Mouse (Mus musculus): ENCODE results near the gene Epha8. TPM values are rescaled to one million over a fixed set of nuclear protein-coding genes. Genes with fewer than 3 reads are reported as not detected.

The Epha8 gene
- polyA plus RNA-seq, 1 experiment from 2014 or later: 5.0 TPM

DNA sequence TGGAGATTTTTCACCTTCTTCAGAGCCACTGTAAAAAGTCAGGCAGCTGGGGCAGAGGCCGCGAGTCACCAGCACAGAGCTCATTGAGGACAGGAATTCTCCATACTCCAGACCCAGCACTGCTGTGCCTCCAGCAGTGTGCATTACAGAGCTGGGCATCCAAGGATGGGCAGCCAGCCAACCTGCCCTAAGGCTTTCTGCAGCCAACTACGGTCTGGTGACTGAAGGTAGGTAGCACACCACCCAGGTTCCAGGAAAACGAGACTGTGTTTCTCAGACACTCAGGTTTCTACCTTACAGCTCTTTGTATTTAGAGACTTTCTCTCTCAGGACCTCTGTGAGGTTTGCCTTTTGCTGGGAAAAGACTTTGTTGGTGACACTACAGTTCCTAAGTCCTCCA lies 24.3 kb upstream of the Epha8 start:
- no peak overlapping the region for H3K4me3 ChIP-seq (ENCODE audit: low read depth, low read length)
- H3K9ac ChIP-seq (ENCODE audit: low read length): no peak overlapping the region
- H3K9me3 ChIP-seq (ENCODE audit: control insufficient read depth, low read length): no peaks in the 10 kb centered on the region
- H3K4me1 ChIP-seq (ENCODE audit: control insufficient read depth, insufficient read depth, low read length): peaks cover 3% of the 10 kb centered on the region
- no peak overlapping the region for H3K4me2 ChIP-seq
- peaks cover 22% of the 10 kb centered on the region for H3K27me3 ChIP-seq (ENCODE audit: control insufficient read depth, insufficient read depth, low read length)
- no peak overlapping the region for H3K27ac ChIP-seq (ENCODE audit: low read depth, low read length)
- no peaks in the 10 kb centered on the region for H3K36me3 ChIP-seq (ENCODE audit: control insufficient read depth, insufficient read depth, low read length)
- ATAC-seq (ENCODE audit: low FRiP score) (no peak), DNase-seq (ENCODE audit: low spot score, missing footprints) (no peak)
- 81% methylated on average over 4 of the region's 4 CpGs for WGBS

- Histone ChIP-seq H3K36me3 (ENCODE audit: control insufficient read depth, insufficient read depth, low read length) (no peaks in the 10 kb centered on the region), H3K9ac (ENCODE audit: low read length) (no peak overlapping the region; the same call in 1 of the 2 replicates), H3K9me3 (ENCODE audit: control insufficient read depth, low read length) (no peaks in the 10 kb centered on the region), H3K27ac (ENCODE audit: low read depth, low read length) (no peak overlapping the region), H3K4me1 (ENCODE audit: control insufficient read depth, insufficient read depth, low read length) (peaks cover 10% of the 10 kb centered on the region), H3K4me2 (no peak overlapping the region), H3K4me3 (ENCODE audit: low read depth, low read length) (no peak overlapping the region), H3K27me3 (ENCODE audit: control insufficient read depth, insufficient read depth, low read length) (peaks cover 41% of the 10 kb centered on the region)
- ATAC-seq (ENCODE audit: low FRiP score): no peak
- WGBS: 61% methylated on average over 8 of the region's 8 CpGs
- peak; percentile 76 for DNase-seq (ENCODE audit: low spot score, missing footprints)
These were observed 20.6 kb upstream of the Epha8 start for GRCm38 (mm10) chr4:136977244-136977643.

- ATAC-seq (ENCODE audit: low FRiP score): no peak
- H3K9me3 ChIP-seq (ENCODE audit: control insufficient read depth, low read length): no peaks in the 10 kb centered on the region
- peaks cover 45% of the 10 kb centered on the region for H3K4me1 ChIP-seq (ENCODE audit: control insufficient read depth, insufficient read depth, low read length)
- no peak overlapping the region for H3K4me2 ChIP-seq
- H3K27me3 ChIP-seq (ENCODE audit: control insufficient read depth, insufficient read depth, low read length): peaks cover 63% of the 10 kb centered on the region
- whole genome bisulfite sequencing: 10% methylated on average over 6 of the region's 6 CpGs
- no peak overlapping the region for H3K4me3 ChIP-seq (ENCODE audit: low read depth, low read length)
- DNase-seq (ENCODE audit: low spot score, missing footprints): peak; percentile 95
- H3K36me3 ChIP-seq (ENCODE audit: control insufficient read depth, insufficient read depth, low read length): no peaks in the 10 kb centered on the region
- no peak overlapping the region for H3K27ac ChIP-seq (ENCODE audit: low read depth, low read length)
- H3K9ac ChIP-seq (ENCODE audit: low read length): no peak overlapping the region
These were observed 14.3 kb upstream of the Epha8 start for GRCm38 (mm10) chr4:136970939-136971338.

DNA sequence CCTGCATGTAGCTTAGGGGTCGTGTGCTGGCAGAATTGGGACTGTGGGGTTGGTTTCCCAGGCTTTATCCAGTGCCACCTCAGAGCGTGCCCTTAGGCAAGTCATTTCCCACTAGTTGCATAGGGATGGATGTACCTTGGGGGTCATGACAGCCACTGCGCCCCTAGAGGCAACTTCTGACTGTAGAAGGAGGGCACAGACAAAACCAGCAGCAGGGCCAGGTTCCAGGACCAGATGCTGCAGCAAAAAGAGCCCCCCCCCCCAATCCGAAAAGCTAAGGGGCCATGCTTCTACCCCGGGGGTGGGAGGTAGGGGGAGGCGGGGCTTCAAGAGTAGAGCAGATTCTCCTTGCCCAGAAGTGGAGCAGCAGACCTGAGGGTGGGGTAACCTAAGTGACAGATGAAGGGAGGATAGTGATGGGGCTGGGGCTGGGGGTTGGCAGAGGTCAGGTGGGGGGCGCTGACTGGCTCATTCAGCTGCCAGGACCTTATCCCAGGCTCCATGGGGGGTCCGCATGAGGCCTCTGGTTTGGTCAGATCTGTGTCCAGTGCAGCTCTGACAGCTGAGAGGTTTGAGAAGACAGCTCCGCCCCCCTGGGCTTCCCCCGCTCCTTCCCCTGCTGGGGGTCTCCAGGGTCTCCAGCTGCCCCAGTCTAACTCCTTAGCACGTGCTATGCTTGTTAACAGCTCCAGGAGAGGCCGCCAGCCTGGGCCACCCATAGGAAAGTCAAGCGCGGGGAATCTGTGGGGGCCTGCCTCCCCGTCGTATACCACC lies 13.1 kb upstream of the Epha8 start:
- Histone ChIP-seq H3K27ac (ENCODE audit: low read depth, low read length) (no peak overlapping the region), H3K36me3 (ENCODE audit: control insufficient read depth, insufficient read depth, low read length) (no peaks in the 10 kb centered on the region), H3K4me3 (ENCODE audit: low read depth, low read length) (no peak overlapping the region), H3K9ac (ENCODE audit: low read length) (no peak overlapping the region), H3K4me1 (ENCODE audit: control insufficient read depth, insufficient read depth, low read length) (peaks cover 56% of the 10 kb centered on the region), H3K4me2 (no peak overlapping the region), H3K9me3 (ENCODE audit: control insufficient read depth, low read length) (no peaks in the 10 kb centered on the region), H3K27me3 (ENCODE audit: control insufficient read depth, insufficient read depth, low read length) (peaks cover 63% of the 10 kb centered on the region)
- 33% methylated on average over 16 of the region's 16 CpGs for WGBS
- no peak for ATAC-seq (ENCODE audit: low FRiP score)
- no peak for DNase-seq (ENCODE audit: low spot score, missing footprints)

DNA sequence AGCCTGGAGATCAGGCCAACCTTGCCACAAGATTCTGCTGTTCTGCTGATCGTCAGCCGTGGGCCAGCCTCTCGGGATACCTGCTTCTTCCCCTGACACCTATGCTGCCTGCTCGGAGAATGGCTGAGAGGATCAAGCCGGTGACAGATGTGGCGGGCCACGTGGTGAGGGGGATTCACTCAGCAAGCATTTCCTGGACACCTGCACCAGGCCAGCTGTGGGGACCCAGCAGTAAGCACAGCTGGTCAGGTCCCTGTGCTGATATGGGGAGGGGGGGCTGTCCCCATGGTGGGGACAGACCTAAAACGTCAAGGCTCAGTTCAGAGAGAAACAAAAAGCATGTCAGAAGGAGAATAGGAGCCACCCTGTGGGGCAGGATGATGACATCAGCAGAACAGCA lies 12.5 kb upstream of the Epha8 start:
- no peak for DNase-seq (ENCODE audit: low spot score, missing footprints)
- Histone ChIP-seq H3K27ac (ENCODE audit: low read depth, low read length) (no peak overlapping the region), H3K9me3 (ENCODE audit: control insufficient read depth, low read length) (no peaks in the 10 kb centered on the region), H3K36me3 (ENCODE audit: control insufficient read depth, insufficient read depth, low read length) (no peaks in the 10 kb centered on the region), H3K4me2 (no peak overlapping the region), H3K9ac (ENCODE audit: low read length) (no peak overlapping the region), H3K4me1 (ENCODE audit: control insufficient read depth, insufficient read depth, low read length) (peaks cover 55% of the 10 kb centered on the region), H3K27me3 (ENCODE audit: control insufficient read depth, insufficient read depth, low read length) (peaks cover 66% of the 10 kb centered on the region), H3K4me3 (ENCODE audit: low read depth, low read length) (no peak overlapping the region)
- ATAC-seq (ENCODE audit: low FRiP score): no peak
- WGBS: 57% methylated on average over 8 of the region's 8 CpGs

- Histone ChIP-seq H3K27me3 (ENCODE audit: control insufficient read depth, insufficient read depth, low read length) (peaks cover 68% of the 10 kb centered on the region), H3K9me3 (ENCODE audit: control insufficient read depth, low read length) (no peaks in the 10 kb centered on the region), H3K4me2 (no peak overlapping the region; the same call in 1 of the 2 replicates), H3K4me3 (ENCODE audit: low read depth, low read length) (no peak overlapping the region), H3K27ac (ENCODE audit: low read depth, low read length) (peak overlapping the region; percentile 63), H3K4me1 (ENCODE audit: control insufficient read depth, insufficient read depth, low read length) (peaks cover 65% of the 10 kb centered on the region), H3K9ac (ENCODE audit: low read length) (no peak overlapping the region), H3K36me3 (ENCODE audit: control insufficient read depth, insufficient read depth, low read length) (no peaks in the 10 kb centered on the region)
- ATAC-seq (ENCODE audit: low FRiP score): no peak
- WGBS: 23% methylated on average over 9 of the region's 9 CpGs
- DNase-seq (ENCODE audit: low spot score, missing footprints): no peak
These were observed 10.9 kb upstream of the Epha8 start for GRCm38 (mm10) chr4:136967511-136967910.

DNA sequence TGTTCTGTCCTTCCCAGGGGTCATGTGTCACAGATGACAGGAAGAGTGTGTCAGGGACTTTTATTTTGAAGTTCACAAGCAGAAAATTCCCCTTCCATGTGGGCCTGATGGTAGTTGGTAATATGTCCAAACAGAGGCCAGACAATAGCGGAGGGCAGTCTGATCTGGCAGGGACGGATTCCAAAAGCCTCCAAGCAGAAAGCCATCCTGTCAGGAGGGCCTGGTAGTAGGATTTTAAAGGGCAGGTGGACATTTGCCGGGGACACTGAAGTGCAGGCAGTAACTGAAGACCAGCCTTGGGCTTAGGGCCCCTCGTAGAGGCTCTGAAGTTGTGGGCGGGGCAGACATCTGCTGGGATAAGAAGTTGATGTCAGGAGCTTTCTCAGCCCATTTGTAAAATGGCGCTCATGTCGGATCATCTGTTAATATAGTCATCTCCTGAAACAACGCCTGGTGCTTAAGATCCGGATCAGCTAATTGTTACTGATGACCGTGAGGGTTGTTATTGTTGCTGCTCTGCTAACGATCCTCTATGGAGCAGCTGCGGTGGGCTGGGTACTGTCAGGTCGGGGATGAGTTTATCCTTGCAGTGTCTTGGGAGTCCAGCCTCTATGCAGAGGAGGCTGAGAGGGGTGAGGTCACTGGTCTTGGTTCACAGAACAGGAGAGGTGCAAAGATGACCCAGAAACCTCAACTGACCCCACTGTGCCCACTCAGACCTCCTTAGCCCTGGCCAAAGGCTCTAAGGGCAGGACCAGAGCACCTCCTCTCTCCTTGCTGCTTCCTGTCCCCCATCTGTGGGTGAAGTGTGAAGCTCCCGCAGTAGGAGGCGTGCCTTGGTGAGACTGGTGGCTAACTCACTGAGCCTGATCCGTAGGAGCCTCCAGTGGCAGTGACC lies 10.1 kb upstream of the Epha8 start:
- Histone ChIP-seq H3K36me3 (ENCODE audit: control insufficient read depth, insufficient read depth, low read length) (no peaks in the 10 kb centered on the region), H3K27me3 (ENCODE audit: control insufficient read depth, insufficient read depth, low read length) (peaks cover 72% of the 10 kb centered on the region), H3K9ac (ENCODE audit: low read length) (no peak overlapping the region), H3K4me2 (no peak overlapping the region; the same call in 1 of the 2 replicates), H3K27ac (ENCODE audit: low read depth, low read length) (peak overlapping the region; percentile 63), H3K9me3 (ENCODE audit: control insufficient read depth, low read length) (no peaks in the 10 kb centered on the region), H3K4me1 (ENCODE audit: control insufficient read depth, insufficient read depth, low read length) (peaks cover 71% of the 10 kb centered on the region), H3K4me3 (ENCODE audit: low read depth, low read length) (no peak overlapping the region)
- 19% methylated on average over 16 of the region's 16 CpGs for WGBS
- DNase-seq (ENCODE audit: low spot score, missing footprints) (peak; percentile 93), ATAC-seq (ENCODE audit: low FRiP score) (peak; percentile 51; the same call in 1 of the 2 replicates)

DNA sequence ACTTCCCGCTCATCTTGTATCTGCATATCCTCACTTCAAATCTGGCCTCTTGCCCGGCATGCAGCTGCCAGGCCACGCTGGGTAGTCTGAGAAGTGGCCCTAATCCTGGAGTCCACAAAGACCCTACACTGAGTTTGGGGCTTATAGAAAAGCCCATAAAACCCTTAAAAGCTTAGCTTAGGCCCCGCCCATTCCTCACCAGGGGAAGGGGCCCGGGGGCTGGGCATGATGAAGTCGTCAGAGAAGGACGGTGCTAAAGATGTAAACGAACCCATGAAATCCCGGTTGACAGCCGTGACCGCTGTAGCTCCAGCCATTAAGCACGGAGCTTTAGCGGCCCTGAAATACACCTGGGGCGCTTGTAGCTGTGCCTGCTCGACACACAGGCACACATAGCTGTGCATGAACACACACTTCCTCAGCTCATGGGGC lies 8.4 kb upstream of the Epha8 start:
- Histone ChIP-seq H3K4me2 (0 out of 2 replicates have a peak overlapping the region, but pooled peaks have one; percentile 4), H3K4me3 (ENCODE audit: low read depth, low read length) (no peak overlapping the region), H3K27me3 (ENCODE audit: control insufficient read depth, insufficient read depth, low read length) (peaks cover 73% of the 10 kb centered on the region), H3K4me1 (ENCODE audit: control insufficient read depth, insufficient read depth, low read length) (peaks cover 67% of the 10 kb centered on the region), H3K9me3 (ENCODE audit: control insufficient read depth, low read length) (no peaks in the 10 kb centered on the region), H3K36me3 (ENCODE audit: control insufficient read depth, insufficient read depth, low read length) (no peaks in the 10 kb centered on the region), H3K27ac (ENCODE audit: low read depth, low read length) (peak overlapping the region; percentile 59), H3K9ac (ENCODE audit: low read length) (no peak overlapping the region)
- ATAC-seq (ENCODE audit: low FRiP score): peak; percentile 75
- peak; percentile 97 for DNase-seq (ENCODE audit: low spot score, missing footprints)
- WGBS: 12% methylated on average over 15 of the region's 15 CpGs

DNA sequence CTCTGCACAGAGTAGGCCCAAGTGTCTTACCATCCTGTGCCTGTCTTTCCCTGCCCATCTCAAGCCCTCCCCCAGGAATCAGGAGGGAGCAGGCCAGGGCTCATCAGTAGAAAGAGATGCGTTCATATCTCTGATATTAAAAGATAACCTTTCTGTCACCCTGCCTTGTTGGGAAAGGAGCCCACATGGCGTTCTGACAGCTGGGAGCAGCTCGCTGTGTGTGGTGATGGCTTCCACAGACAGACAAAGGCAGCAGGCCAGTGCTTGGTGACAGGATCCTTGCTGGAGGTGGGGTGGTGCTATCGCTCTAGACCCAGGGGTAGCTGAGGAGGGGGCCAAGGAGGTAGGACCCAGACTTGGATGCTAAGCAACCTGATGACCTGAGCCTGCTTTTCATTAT lies 5.8 kb upstream of the Epha8 start:
- Histone ChIP-seq H3K9me3 (ENCODE audit: control insufficient read depth, low read length) (no peaks in the 10 kb centered on the region), H3K4me1 (ENCODE audit: control insufficient read depth, insufficient read depth, low read length) (peaks cover 49% of the 10 kb centered on the region), H3K9ac (ENCODE audit: low read length) (no peak overlapping the region), H3K36me3 (ENCODE audit: control insufficient read depth, insufficient read depth, low read length) (no peaks in the 10 kb centered on the region), H3K27ac (ENCODE audit: low read depth, low read length) (no peak overlapping the region), H3K27me3 (ENCODE audit: control insufficient read depth, insufficient read depth, low read length) (peaks cover 73% of the 10 kb centered on the region), H3K4me2 (no peak overlapping the region), H3K4me3 (ENCODE audit: low read depth, low read length) (no peak overlapping the region)
- DNase-seq (ENCODE audit: low spot score, missing footprints): no peak
- WGBS: 50% methylated on average over 4 of the region's 4 CpGs
- no peak for ATAC-seq (ENCODE audit: low FRiP score)

Measured in midbrain, embryonic 11.5 days (tissue).